Mouse (Mus musculus): ENCODE results near the gene Capn1. TPM values are rescaled to one million over a fixed set of nuclear protein-coding genes. Genes with fewer than 3 reads are reported as not detected.

The Capn1 gene
- total RNA-seq, 1 experiment from 2014 or later = 32.4 TPM

DNA sequence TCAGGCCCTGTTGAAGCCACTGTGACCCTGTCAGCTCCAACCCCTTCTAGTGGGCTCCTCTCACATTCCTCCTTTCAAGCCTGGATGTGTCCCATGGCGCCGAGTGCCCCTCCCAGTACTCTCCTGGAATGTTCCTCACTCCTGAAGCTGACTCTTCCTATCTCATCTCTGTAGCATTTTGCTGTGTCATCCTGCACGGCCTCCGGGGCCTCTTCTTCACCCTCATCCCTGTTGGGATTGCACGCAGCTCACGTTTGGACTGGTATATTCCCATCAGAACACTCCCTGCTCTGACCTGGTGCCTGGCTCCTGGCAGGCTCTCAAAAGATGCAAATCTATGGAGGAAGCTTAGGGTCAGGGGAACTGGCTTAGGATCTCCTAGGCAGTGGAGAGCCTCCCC is 48.9 kb downstream of the Capn1 start:
- ATAC-seq (replicated peaks in 1 of 2; ENCODE audit: insufficient read depth in 1 of 2, low FRiP score in 2 of 2, low TSS enrichment in 1 of 2, low read depth in 1 of 2, poor library complexity in 2 of 2, severe bottlenecking in 2 of 2) = no peak

DNA sequence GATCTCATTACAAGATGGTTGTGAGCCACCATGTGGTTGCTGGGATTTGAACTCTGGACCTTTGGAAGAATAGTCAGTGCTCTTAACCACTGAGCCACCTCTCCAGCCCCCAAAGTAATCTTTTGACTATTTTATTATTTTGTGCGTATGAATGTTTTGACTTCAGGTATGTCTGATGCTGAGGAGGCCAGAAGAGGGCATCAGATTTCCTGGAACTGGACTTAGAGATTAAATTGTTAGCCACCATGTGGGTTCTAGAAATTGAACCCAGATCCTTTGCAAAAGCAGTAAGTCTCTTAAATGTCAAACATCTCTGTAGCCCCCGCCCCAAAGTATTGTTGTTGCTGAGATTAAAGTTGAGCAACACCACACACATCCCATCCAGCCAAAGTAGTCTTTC is 49.8 kb downstream of the Capn1 start:
- ATAC-seq (replicated peaks in 1 of 2; ENCODE audit: insufficient read depth in 1 of 2, low FRiP score in 2 of 2, low TSS enrichment in 1 of 2, low read depth in 1 of 2, poor library complexity in 2 of 2, severe bottlenecking in 2 of 2) = no peak

DNA sequence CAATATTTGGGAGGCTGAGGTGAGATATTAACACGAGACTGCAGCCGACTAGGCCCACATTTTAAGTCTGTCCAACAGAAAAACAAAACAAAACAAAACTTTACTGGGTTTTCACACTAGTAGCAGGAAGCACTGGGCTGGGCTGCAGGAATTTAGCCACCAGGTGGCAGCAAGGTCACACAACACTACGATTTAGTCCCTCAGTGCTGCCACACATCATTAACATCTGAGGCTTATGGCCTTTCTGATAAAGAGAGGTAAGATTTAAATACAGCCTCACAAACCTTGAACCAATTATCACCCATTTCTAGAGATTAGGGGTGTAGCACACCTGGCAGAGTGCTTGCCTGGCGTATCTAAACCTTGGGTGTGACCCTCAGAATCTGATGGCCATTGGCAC is 50.4 kb downstream of the Capn1 start:
- peak; percentile 78 to 81 for ATAC-seq (replicated peaks in 1 of 2; ENCODE audit: insufficient read depth in 1 of 2, low FRiP score in 2 of 2, low TSS enrichment in 1 of 2, low read depth in 1 of 2, poor library complexity in 2 of 2, severe bottlenecking in 2 of 2)

DNA sequence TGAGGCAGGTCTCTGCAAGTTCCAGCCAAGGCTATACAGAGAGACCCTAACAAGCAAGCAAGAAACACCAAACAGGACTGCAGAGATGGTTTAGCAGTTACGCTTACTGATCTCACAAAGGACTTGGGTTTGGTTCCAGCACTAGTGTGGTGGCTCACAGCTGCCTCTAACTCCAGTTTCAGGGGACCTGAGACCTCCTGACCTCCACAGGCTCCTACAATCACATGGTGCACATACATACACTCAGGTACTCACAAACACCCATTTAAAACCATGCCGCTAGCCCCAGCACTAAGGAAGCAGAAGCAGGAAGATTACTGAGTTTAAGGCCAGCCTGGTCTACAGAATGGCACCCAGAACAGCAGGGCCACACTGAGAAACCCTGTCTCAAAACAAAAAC is 50.9 kb downstream of the Capn1 start:
- ATAC-seq (replicated peaks in 1 of 2; ENCODE audit: insufficient read depth in 1 of 2, low FRiP score in 2 of 2, low TSS enrichment in 1 of 2, low read depth in 1 of 2, poor library complexity in 2 of 2, severe bottlenecking in 2 of 2) = no peak

DNA sequence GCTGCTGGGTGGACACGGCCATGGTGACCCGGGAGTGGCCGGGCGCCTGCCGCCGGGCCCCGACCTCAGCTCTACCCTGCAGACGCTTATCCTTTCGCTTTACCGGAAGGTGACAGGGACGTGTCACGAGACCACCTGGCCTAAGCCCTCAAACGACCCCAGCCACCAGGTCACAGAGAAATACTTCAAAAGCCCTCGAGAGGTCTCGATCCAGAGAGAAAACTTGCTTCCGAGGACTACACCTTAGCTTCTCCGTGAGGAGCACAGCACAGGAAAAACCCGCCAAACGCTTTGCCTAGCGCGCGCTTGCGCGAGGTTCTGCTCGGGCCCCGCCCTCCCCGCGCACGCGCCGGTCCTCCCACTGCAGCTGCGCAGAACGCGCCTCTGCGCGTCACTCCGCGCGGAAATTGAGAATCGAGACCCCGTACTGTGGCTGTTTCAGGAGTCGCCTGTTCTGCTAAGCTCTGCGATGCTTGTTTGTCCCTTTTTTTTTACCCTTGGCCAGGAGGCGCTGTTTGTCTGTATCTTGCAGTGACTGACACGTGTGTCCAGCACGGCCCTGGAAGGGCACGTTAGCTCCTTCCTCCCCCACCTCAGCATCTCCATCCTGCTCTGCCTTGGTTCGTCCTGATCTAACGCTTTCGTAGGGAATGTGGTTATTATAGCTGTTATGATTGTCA is 51.7 kb downstream of the Capn1 start, which contains the start of gene Pola2:
Gene Pola2, minus strand, starts transcription at position 320 of the 680 bp plus-strand sequence.
- peak; percentile 67 to 73; a peak in 3 of 4 replicates for ATAC-seq (replicated peaks in 1 of 2; ENCODE audit: insufficient read depth in 1 of 2, low FRiP score in 2 of 2, low TSS enrichment in 1 of 2, low read depth in 1 of 2, poor library complexity in 2 of 2, severe bottlenecking in 2 of 2)

DNA sequence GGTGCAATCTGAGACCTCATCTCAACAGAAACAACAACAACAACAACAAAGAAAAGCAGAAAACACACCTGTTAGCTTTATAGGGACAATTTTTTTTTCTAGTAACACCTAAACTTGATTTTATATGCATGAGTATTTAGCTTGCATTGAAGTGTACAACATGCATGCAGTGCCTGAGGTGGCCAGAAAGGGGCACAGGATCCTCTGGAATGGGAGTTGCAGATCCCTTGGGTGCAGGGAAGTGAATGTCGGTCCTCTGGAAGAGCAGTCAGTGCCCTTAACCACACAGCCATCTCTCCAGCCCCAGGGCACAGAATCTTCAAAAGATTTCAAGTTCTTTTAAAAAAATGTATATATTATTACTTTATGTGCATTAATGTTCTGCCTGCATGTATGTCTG is 53.0 kb downstream of the Capn1 start:
- ATAC-seq (replicated peaks in 1 of 2; ENCODE audit: insufficient read depth in 1 of 2, low FRiP score in 2 of 2, low TSS enrichment in 1 of 2, low read depth in 1 of 2, poor library complexity in 2 of 2, severe bottlenecking in 2 of 2) = no peak

DNA sequence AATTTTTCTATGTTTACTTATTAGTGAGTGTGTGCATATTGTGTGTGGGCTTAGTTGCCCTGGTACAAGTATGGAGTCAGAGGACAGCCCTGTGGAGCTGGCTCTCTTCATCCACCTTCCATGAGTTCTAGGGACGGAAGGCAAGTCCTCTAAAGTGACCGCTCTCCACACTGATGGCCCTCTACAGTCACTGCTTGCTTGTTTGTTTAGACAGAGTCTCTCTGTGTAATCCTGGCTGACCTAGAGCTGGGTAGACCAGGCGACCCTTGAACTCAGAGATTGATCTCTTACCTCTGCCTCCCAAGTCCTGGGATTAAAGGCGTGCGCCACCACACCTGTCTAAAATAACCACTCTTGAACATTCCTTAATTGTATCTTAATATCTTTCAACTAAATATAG is 58.3 kb downstream of the Capn1 start:
- no peak for ATAC-seq (replicated peaks in 1 of 2; ENCODE audit: insufficient read depth in 1 of 2, low FRiP score in 2 of 2, low TSS enrichment in 1 of 2, low read depth in 1 of 2, poor library complexity in 2 of 2, severe bottlenecking in 2 of 2)

DNA sequence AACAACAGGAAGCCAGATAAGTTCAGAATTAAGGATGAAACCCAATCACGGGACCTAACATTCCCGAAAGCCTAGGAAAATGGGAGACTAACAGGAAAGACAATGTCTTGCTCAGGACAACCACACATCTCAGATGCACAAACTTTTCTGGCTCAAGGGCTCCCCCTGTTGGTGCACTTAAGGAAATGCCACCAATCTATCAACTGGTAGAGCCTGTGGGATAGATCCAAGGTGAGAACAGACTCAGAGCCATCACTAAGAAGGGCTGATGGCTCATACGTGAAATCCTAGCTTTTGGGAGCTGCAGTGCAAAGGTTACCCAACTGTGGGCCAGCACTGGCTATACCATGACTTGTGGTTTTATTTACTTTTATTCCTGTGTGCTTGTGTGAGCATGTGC is 59.0 kb downstream of the Capn1 start:
- ATAC-seq (replicated peaks in 1 of 2; ENCODE audit: insufficient read depth in 1 of 2, low FRiP score in 2 of 2, low TSS enrichment in 1 of 2, low read depth in 1 of 2, poor library complexity in 2 of 2, severe bottlenecking in 2 of 2) = peak; percentile 73 to 74

DNA sequence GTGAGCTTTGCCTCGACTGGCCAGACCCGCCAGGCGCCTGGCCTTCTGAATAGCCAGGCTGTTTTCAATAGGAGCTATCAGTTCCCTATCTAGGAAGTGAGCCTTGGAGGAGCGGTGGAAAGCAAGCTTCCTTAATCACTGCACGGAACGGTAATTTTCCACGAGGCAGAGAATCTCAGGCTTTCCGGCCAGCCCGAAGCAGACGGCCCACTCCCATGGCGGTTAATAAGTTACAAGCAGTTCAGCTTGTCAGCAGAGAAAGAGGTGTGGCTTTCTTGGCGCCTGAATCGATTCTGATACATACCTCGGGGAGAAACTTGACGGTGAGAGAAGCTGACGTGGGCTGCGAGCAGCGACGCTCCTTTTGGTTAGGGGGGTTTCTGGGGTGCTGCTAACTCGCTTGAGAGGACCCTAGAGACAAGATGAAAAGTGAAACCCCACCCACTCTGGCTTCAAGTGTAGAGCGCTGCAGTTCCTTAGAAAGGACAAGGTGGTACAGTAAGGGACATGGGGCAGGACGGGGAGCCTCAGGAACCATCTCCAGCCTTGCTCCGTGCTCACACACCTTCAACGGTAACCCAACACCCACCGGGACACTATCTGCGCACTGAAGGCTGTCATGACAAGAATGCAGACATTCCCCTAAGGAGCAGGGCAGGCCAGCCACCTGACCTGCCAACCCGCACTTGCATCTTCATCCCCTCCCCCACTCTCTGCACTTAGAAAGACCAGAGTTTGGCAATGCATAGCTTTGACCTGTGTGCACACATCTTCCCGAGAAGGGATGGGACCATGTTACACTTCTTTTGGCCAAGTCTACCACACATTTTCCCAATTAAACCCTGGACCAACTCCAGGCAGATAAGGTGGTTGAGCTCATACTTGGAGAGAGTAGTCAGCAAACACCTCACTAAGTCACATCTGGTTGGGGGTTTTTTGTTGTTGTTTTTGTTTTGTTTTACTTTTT is 59.7 kb downstream of the Capn1 start:
- ATAC-seq (replicated peaks in 1 of 2; ENCODE audit: insufficient read depth in 1 of 2, low FRiP score in 2 of 2, low TSS enrichment in 1 of 2, low read depth in 1 of 2, poor library complexity in 2 of 2, severe bottlenecking in 2 of 2) = no peak

DNA sequence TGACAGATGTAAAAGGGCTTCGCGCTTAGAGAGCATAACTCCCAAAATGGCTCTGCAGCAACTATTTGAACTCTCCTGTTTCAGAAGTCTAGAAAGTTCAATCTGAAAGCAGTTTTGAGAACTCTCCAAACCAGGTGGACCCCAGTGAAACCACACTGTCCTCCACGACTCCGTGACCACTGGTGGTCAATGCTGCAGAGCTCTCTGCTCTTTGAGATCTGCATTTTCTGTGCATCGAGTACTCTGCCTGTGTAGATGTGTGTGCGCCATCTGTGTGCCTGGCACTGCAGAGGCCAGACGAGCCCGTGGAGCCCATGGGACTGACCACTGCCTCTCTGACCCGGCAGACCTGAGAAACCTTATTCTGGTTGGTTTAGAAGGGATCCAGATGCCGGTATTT is 60.8 kb downstream of the Capn1 start:
- no peak for ATAC-seq (replicated peaks in 1 of 2; ENCODE audit: insufficient read depth in 1 of 2, low FRiP score in 2 of 2, low TSS enrichment in 1 of 2, low read depth in 1 of 2, poor library complexity in 2 of 2, severe bottlenecking in 2 of 2)

DNA sequence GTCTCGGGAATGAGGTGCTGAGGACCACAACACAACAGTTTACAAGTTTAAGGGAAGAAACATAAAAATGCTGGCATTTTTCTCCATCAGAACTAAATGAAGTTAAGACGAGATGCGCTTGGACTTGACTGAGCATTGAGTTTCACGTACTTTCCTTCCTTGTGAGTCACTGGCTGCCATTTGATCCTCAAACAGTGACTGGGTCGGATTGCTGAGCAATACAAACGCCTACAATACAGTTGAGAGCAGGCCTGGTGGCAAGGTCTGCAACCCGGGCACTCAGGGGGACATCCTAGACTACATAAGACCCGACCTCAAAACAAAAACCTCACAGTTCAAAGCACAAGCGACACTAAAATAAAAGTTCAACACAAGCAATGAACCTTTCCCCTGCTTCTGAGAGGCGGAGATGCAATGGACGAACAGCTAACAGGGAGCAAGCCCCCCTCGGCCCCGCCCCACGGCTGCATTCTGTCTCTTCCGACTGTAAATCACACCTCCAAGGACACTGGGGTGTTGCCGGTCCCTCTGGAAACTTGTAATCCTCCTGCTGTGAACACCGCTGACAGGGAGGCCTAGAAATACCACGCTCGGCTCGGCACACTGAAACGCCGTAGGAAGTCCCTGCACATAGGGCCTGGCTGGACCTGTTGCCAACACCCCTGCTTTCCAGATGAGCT is 61.5 kb downstream of the Capn1 start:
- ATAC-seq (replicated peaks in 1 of 2; ENCODE audit: insufficient read depth in 1 of 2, low FRiP score in 2 of 2, low TSS enrichment in 1 of 2, low read depth in 1 of 2, poor library complexity in 2 of 2, severe bottlenecking in 2 of 2) = no peak

DNA sequence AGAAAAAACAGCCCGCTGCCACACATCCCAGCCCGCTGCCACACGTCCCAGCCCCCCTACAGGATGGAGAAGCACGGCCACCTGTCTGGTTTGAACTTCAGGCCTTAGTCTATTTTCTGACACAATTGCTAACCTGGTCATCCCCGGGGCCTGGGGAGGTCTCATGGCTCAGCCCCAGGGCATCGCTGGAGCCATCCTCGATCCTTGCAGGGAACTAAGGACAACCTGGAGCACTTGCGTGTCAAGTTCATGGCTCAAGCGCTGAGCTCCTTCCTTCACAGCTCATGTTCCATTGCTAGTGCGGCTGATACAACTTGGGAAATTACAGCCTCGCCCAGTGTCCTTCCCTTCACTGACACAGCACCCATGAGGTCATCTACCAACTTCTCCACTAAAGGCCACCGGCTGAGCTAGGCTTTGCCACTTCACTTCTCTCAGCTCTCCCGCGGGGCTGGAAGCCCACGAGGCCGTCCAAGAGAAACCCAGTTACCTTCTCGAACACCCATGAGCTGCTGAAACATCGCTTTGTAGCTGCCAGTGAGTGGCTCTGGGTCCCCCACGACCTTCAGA is 62.4 kb downstream of the Capn1 start:
- no peak for ATAC-seq (replicated peaks in 1 of 2; ENCODE audit: insufficient read depth in 1 of 2, low FRiP score in 2 of 2, low TSS enrichment in 1 of 2, low read depth in 1 of 2, poor library complexity in 2 of 2, severe bottlenecking in 2 of 2)

DNA sequence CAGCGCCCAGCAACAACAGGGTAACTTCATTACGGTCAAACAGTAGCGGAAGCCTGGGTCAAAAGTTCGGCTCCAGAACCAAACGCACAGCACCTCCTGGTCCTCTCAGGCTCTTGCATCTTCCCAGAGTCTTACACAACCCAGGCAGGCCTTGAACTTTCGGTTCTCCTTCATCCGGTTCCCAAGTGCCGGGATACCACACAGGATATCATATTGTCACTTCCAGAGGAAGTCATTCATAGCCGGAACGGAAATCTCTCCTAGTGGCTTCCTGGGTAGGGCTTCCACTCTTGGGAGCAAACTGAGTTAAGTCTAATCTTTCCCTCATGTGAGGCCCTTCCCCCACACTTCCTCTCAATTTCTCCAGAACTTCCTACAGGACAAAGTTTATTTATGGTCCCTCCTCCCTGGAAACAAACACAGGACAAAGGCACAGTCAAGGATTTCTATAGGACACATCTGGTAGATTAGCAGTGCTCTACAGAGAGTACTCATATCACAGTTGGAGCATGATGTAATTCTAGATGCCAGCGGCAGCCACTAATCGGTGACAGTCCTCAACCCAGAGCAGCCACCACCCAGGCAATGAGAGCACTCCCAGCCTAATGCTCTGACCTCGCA is 63.5 kb downstream of the Capn1 start:
- no peak for ATAC-seq (replicated peaks in 1 of 2; ENCODE audit: insufficient read depth in 1 of 2, low FRiP score in 2 of 2, low TSS enrichment in 1 of 2, low read depth in 1 of 2, poor library complexity in 2 of 2, severe bottlenecking in 2 of 2)

DNA sequence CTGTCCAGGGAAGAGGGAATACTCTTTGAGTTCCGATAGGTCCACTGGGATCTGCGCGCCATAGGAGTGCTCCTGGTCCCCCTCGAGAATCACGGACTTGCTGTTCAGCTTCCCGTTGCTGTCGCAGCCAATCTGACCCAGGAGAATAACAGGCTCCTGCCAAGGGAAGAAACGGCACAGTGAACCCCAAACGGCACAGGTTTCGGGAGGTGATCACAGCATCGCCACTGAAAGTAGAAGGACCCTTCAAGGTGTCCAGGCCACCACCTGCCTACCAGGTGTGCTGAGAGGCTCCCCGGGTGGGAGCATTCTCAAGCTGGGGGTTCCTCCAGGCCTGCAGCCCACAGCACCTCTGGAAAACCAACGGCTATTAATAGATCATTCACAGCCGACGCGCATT is 64.1 kb downstream of the Capn1 start:
- ATAC-seq (replicated peaks in 1 of 2; ENCODE audit: insufficient read depth in 1 of 2, low FRiP score in 2 of 2, low TSS enrichment in 1 of 2, low read depth in 1 of 2, poor library complexity in 2 of 2, severe bottlenecking in 2 of 2) = no peak

DNA sequence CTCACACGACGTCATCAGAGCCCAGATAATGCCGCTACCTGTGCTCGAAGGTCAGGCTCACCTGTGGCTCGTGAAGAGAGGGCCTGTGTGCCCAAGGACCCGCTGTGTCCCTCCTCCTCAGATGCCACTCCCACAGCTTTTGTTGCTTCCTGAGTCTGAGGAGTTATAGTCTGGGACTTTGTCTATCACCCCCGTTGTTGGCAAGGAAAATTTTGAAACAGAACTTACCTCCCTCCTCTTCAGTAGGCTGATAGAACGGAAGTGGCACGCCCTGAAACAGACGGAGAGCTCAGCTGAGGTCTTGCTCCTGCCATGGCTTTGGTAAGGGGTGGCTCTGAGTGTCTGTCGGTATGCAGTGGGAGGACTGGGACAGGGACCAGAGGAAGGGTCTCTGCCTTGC is 65.5 kb downstream of the Capn1 start:
- no peak for ATAC-seq (replicated peaks in 1 of 2; ENCODE audit: insufficient read depth in 1 of 2, low FRiP score in 2 of 2, low TSS enrichment in 1 of 2, low read depth in 1 of 2, poor library complexity in 2 of 2, severe bottlenecking in 2 of 2)

DNA sequence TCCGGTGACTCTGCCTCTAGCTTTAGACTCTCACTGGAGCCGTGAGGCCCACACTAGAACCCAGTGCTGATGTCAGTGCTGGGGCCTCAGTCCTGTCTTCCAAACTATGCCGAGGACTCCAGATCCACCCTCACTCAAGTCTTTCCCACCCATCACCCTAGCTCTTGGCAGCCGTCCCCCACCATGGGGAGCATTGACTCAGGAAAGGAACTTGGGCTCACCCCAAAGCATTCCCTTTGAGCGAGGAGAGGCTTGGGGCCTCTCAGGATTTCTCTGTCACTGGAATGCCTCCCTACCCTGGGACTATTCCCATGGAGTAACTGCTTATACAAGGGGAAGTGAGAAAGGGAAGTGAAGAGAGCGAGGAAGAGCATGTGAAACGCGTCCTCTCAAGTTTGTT is 69.8 kb downstream of the Capn1 start:
- no peak for ATAC-seq (replicated peaks in 1 of 2; ENCODE audit: insufficient read depth in 1 of 2, low FRiP score in 2 of 2, low TSS enrichment in 1 of 2, low read depth in 1 of 2, poor library complexity in 2 of 2, severe bottlenecking in 2 of 2)

DNA sequence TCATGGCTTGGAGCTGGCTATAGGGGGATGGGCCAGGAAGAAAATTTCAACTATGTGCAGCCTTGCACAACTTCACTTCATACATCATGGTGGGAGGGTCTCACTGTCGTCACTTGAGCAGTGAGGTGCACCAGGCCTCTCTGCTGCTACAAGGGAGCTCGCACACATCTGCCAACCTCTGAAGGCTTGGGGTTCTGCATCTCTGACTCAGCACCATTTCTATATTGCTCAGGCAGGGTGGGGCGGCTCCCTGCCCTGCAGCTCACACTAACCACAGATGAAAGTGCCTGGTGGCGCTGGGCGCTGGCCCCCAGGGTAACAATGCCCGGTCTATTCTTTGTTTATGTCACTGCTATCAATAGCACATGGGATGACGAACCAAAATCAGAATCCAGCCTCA is 70.7 kb downstream of the Capn1 start:
- ATAC-seq (replicated peaks in 1 of 2; ENCODE audit: insufficient read depth in 1 of 2, low FRiP score in 2 of 2, low TSS enrichment in 1 of 2, low read depth in 1 of 2, poor library complexity in 2 of 2, severe bottlenecking in 2 of 2) = peak; percentile 22 to 55; a peak in 2 of 4 replicates

Measured in hematopoietic stem cell, adult 5-6 weeks (primary cell).